Mouse (Mus musculus): ENCODE measurements around the gene Spag6. TPM values are rescaled to one million over a fixed set of nuclear protein-coding genes. Genes with fewer than 3 reads are reported as not detected.

Spag6 gene
- polyA plus RNA-seq (2012; rRNA removed): 1.2 TPM in 2 replicates

DNA sequence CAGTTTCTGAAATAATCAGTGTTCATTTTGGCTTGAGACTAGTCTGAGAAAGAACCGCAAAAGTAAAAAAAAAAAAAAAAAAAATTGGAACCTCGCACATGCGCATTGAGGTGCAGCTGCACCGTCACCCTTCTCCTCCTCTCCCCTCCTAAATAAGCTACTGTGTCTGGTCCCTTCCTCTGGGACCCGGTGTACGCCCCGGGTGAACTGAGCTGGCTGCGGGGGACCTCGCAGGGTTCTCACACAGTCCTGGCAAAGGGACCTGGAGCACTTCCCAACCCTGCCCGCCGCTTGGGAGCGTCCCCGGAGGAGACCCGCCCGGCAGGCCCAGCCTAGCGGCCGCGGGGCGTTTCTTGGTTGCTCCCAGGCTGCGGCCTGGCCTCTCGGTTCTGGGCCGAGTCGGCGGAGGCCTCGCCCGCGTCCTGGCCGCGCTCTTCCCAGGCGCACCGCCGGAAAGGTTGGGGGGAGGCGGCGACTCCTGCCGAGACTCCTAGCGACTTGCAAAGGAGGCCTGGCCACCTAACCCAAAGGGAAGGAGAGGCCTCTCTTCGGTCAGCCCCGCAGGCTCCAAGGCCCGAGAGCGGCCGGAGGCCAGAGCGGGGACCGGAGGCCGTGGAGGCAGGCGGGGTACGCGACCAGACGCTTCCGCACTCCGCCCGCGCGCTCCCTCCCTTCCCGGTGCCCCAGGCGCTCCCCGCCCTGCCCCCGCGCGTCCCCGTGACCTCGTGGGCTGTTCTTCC lies at the start of gene Spag6:
Spag6 (plus strand) TSS at position 162 of the 740 bp plus-strand sequence.

DNA sequence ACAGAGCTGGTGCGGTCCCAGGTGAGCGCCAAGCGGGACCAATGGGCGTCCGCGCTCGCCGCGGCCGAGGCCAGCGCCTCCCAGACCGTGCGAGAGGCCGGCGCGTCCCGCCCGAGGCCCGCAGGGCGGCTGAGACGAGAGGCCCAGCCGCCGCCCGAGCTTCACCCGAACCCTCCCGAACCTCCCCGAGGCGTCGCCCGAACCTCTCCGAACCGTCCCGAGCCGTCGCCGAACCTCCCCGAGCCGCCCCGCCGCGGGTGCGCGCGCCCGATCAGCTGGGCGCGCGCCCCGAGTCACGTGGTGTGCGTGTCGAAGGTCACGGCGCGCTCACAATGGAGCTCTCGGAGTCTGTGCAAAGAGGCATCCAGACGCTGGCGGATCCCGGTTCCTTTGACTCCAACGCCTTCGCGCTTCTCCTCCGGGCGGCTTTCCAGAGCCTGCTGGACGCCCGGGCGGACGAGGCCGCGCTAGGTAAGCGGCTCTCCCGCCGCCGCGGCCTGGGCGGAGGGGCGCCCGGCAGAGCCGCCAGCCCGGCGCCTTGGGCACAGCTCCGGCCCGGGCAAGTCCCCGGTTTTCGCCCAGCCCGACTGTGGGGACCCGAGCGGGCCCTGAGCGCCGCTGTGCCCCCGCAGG lies 21.6 kb upstream of the Spag6 start, which contains the start of gene Commd3:
Commd3 (plus strand) TSS at position 252 of the 633 bp plus-strand sequence.

GRCm38 (mm10) chr2:18676936-18677491 lies 16.8 kb upstream of the Spag6 start, which contains the start of gene Bmi1:
TSS of gene Bmi1 (plus strand) at chr2:18677018.

Other genes starting within 250 kb of the Spag6 start
- gene Commd3, start 21.6 kb upstream of the Spag6 start, polyA plus RNA-seq (2012; rRNA removed): 40.2 and 42.7 TPM in 2 replicates
- gene Bmi1, start 17.0 kb upstream of the Spag6 start, polyA plus RNA-seq (2012; rRNA removed): 9.1 and 10.3 TPM in 2 replicates

Data from ovary, adult 2 months (tissue).